Mouse (Mus musculus) megakaryocyte, adult 5-6 weeks (primary cell): Measurements from ENCODE around the gene Kctd15. TPM values are rescaled to one million over a fixed set of nuclear protein-coding genes. Genes with fewer than 3 reads are reported as not detected.

ENCODE experiments used
- ATAC-seq: 2 replicates; pipeline ENCODE4 v1.8.0; 2016; ENCODE audit warnings: mild to moderate bottlenecking, inconsistent platforms; ENCODE audit not compliant: poor library complexity, severe bottlenecking
- total RNA-seq, 2 experiments: library from RNA; stranded (forward) in 1 of 2; stranded (reverse) in 1 of 2; fragments of 153-499, 151-499 nt in 1 of 2; fragments of 221-1000, 200-1000 nt in 1 of 2; gene quantifications; 2 replicates each; pipeline versions ENCODE4 v1.2.3 to v1.2.4; 2015 to 2017

The Kctd15 gene
- total RNA-seq, 2 experiments from 2014 or later = 0.07 TPM; not detected in 1

DNA sequence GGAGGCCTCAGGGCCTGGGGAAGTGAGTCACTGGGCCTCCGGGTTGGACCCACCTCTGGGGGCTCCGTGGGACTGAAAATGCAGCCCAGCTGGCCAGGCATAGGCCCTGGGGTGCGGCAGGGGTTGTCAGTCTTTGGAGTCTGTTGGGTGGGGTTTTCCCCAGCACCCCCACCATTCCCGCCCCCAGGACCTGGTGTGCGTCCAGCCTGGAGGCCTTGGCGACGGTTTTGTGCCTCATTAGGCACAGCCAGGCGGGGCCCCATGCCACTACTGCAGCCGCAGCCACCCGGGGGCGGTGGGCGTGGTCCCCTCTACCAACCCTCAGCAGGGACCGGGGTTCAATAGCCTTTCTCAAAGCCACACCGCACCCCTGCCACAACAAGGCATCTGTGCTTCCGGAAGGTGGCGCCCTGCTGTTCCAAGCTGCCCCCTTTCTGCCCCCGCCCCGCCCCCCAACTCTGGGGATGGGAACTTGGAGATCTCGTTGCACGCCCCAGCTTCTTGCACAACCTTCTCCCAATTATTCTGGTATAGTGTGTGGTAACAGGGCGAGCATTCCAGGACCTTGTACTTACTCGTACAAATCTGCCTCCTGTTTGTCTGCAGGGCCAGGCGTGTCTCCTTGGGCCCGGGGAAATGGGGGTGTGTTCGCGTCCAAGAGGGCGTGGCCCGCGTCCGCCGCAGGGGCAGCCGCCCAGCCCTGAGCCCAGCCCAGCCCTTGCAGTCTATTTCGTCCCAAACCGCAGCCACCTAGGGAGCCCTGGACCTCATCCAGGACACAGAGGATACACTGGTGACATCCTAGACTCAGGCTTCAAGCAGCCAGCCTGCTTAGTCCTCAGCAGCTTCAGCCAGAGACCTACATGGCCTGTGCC is 26.1 kb downstream of the Kctd15 start:
- ATAC-seq = 0 out of 2 replicates have a peak, but pooled peaks have one; percentile 33

DNA sequence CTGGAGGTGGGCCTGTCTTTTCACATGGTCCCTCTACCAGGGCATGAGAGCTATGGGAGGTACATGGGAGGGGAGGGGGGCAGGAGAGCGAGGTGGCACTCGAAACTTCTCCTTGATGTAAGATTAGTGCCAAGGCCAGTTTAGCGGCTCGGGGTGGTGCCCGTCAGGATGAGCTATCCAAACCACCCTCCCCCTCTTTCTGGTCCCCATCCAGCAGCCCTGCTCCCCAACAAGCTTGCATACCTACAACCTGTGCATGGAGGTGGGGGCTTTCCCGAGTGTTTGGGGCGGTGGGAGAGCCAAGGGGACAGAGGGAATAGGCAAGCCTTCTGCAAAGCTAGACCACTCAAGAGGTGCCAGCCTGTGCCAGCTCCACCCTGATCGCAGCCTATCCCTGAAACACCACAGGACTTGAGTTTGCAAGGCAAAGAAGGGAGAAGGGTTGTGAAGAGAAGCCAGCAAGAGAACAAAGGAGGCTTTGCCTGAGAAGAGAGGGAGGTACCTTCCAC is 26.8 kb downstream of the Kctd15 start:
- no peak for ATAC-seq

- ATAC-seq = no peak
Measured at GRCm38 (mm10) chr7:34620411-34620810, 36.1 kb downstream of the Kctd15 start.

- ATAC-seq = no peak
Measured at GRCm38 (mm10) chr7:34618141-34618890, 38.2 kb downstream of the Kctd15 start.

DNA sequence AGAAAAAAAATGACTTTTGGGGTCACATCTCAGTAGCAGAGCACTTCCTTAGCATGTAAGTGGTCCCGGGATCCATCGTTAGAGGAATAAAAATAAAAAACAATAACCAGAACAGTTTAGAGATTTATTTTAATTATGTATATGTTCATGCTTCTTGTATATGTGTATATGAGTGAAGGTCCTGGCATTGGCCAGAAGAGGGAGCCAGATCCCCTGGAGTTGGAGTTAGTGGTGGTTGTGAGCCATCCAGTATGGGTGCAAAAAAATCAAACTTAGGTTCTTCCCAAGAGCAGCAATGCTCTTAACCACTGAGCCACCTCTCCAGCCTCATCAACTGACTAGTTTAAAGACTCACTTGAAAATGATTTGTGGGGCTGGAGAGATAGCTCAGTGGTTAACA is 40.3 kb downstream of the Kctd15 start:
- ATAC-seq = no peak

DNA sequence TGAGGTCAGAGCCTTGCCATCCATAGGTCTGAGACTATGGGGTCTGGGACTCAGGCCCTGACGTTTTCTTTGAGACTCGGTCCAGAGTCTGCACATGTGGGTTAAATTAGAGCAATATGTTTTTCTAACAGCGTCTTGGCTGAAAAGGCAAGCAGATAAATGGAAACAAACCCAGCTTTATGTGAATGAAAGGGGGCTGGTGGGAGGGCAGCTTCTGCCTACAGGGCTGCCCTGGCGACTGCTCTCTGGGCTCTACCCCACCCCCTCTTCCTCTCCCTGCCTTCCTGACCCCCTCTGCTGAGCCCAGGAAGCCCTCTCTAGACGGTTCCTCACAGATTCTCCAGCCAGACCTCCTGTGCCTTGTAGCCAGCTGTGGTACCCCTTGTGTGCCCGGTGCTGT is 46.1 kb downstream of the Kctd15 start:
- no peak for ATAC-seq

DNA sequence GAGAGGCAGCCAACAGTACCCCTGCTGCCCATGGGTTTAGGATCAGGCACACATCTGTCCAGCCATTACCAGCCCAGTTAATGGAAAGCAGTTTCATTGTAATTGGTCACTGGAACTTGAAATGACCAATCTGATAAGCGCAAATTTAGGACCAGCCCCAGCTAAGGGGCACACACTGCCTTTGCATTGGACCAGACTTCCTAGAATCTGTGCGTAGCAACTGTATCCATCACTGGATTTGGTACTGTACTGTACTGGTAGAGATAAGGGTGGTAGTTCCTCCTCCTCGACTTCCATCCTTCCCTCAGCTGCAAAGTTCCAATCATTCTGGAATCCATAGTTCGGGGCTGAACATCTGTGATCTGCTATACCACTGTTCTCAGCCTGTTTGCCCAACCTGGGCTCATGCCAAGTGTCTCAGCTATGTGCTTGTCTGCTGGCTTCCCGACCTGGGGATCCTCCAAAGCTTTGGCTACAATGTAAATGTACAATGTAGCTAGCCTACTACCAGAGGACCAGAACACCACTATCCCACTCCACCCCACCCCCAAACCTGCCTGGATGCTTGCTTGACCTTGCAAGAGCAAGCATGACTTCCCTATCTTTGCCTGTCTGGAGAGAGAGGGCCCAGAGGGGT is 49.1 kb downstream of the Kctd15 start:
- ATAC-seq = no peak

DNA sequence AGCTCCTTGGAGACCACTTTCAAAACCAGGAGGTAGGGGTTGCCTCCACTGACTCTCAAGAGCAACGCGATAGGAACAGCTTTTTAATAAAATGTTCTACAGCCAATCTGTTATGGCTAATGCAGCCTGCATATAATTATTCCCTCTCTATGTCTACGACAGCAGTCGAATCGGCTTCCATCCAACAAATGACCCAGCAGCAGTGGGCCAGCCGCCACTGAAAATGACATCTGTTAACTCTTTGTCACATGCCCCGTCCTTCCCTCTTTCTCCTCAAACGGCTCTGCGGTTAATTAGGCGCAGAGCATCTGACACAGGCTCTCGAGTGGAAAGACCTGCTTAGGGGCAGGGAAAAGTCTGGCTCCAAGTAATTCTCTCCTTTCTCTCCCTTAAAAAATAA is 49.8 kb downstream of the Kctd15 start:
- no peak for ATAC-seq

DNA sequence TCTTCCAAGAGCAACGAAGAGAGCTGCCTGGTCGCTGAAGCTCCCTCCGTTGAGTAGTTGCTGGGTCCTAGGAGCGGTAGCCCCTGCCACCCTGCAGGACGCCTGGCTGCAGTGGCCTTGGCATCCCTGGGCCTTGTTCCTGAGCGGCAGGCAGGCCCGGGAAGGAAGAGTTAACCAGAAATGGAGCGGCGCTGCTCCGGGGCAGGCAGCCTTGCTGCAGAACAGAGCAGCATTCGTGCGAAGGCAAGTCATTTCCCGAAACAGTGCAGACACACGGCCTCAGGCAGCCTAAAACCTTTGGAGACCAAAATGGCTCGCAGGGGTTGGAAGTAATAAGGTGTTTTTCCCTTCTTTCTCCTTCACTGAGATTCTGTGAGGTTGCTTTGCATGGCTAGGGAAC is 50.5 kb downstream of the Kctd15 start:
- no peak for ATAC-seq

- ATAC-seq = no peak
Measured at GRCm38 (mm10) chr7:34598576-34598975, 58.0 kb downstream of the Kctd15 start.

DNA sequence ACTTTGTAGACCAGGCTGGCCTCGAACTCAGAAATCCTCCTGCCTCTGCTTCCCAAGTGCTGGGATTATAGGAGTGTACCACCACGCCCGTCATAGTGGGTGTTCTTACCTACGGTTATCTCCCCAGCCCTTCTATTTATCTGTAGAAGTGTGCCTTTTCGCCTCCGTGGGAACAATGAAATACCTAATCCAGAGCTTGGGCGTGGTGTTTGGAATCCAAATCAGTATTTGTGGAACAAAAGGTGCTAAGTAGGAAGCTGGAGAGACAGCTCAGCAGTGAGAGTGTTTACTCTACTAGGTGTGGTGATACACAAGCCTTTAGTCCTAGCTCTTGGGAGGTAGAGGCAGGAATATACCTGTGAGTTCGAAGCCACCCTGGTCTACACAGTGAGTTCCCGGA is 58.5 kb downstream of the Kctd15 start:
- no peak for ATAC-seq

- ATAC-seq = no peak
Measured at GRCm38 (mm10) chr7:34596531-34597235, 59.8 kb downstream of the Kctd15 start.

- ATAC-seq = no peak
Measured at GRCm38 (mm10) chr7:34595307-34595565, 61.3 kb downstream of the Kctd15 start.

DNA sequence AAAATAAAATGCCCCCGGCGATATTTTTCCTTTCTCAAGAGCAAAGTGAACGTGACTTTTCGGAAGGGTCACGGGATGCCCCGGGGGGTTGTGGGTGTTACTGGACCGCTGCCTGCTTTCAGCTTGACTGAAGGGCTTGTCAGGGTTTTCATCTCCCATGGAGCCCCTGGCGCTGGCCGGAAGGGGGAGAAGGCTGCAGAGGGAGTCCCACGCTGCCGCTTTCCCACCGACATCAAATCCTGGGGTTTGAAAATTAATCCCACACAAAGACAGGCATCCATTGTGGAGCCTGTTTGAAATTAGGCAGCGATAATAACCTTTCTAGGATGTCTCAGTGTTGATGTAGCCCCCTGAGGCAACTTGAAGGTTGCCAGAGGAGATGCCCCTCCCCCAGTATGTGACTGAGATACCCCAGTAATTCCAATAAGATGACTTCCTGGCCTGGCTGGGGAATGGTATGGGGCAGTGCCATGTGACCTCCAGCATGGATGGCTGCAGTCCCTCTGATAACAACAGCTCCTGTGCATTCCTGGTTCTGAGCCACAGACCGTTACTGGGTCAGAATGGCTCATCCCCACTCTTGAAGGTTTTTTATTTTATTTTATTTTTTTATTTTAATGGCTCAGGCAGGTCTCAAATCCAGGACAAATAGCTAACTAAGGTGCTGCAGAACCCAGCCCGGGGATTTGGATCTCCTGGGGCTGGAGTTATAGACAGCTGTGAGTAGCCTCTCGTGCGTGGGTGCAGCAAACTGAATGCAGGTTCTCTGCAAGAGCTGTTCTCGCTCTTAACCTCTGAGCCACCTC is 61.8 kb downstream of the Kctd15 start:
- no peak for ATAC-seq

DNA sequence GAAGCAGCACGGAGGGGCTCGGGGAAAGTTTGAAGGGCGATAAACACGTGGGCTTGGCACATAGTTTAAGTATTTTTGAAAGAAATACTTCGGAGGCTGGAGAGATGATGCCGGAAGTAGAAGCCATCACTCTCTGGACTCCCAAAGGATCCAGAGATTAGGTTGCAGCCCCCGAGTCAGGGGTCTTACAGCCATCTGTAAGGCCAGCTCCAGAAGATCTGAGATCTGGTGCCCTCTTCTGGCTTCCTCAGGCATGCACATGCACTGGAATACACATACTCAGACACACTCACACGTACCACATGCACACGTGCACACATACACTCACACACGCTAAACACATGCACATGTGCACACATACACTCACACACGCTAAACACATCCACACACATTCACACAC is 65.8 kb downstream of the Kctd15 start:
- ATAC-seq = no peak

Other genes with a start within 250 kb of the Kctd15 start
- not detected in 2 replicates for gene Chst8, start 156.0 kb upstream of the Kctd15 start, total RNA-seq (2015)
- not detected in 2 replicates for gene Chst8, start 156.0 kb upstream of the Kctd15 start, total RNA-seq (2017)